Mouse (Mus musculus): Measurements from ENCODE around the gene Ppfia3. TPM values are rescaled to one million over a fixed set of nuclear protein-coding genes. Genes with fewer than 3 reads are reported as not detected.
A peak's percentile ranks its signal among the peaks of the same experiment; 100 is the strongest.

Gene Ppfia3
- polyA plus RNA-seq, 1 experiment from 2014 or later: 2.0 TPM

GRCm38 (mm10) chr7:45335056-45335455 lies 31.8 kb downstream of the Ppfia3 start, which contains the start of gene Hrc:
Gene Hrc (plus strand): TSS chr7:45335290.
- ATAC-seq (replicated peaks; ENCODE audit: low FRiP score) (no peak), DNase-seq (ENCODE audit: low spot score) (no peak)
- H3K36me3 ChIP-seq (ENCODE audit: control insufficient read depth, insufficient read depth, low read length): no peaks in the 10 kb centered on the region
- 23% methylated on average over 5 of the region's 5 CpGs for WGBS
- H3K27me3 ChIP-seq (replicated peaks; ENCODE audit: control insufficient read depth, insufficient read depth, low read length): peaks cover 29% of the 10 kb centered on the region
- H3K4me3 ChIP-seq (ENCODE audit: low read depth, low read length): no peak within 1 kb of the TSS
- H3K27ac ChIP-seq (ENCODE audit: low read depth, low read length): no peak within 1 kb of the TSS
- peak within 1 kb of the TSS; percentile 97; the same call in 1 of the 2 replicates for H3K4me2 ChIP-seq
- H3K9me3 ChIP-seq (ENCODE audit: control insufficient read depth, low read length): no peaks in the 10 kb centered on the region
- H3K9ac ChIP-seq (ENCODE audit: low read depth, low read length): no peak within 1 kb of the TSS
- peaks cover 32% of the 10 kb centered on the region for H3K4me1 ChIP-seq (replicated peaks; ENCODE audit: control insufficient read depth, insufficient read depth, low read length)

GRCm38 (mm10) chr7:45334605-45335004 lies 32.2 kb downstream of the Ppfia3 start:
- peaks cover 29% of the 10 kb centered on the region for H3K27me3 ChIP-seq (replicated peaks; ENCODE audit: control insufficient read depth, insufficient read depth, low read length)
- H3K36me3 ChIP-seq (ENCODE audit: control insufficient read depth, insufficient read depth, low read length): no peaks in the 10 kb centered on the region
- no peak overlapping the region for H3K4me2 ChIP-seq
- H3K9me3 ChIP-seq (ENCODE audit: control insufficient read depth, low read length): no peaks in the 10 kb centered on the region
- peaks cover 30% of the 10 kb centered on the region for H3K4me1 ChIP-seq (replicated peaks; ENCODE audit: control insufficient read depth, insufficient read depth, low read length)
- ATAC-seq (replicated peaks; ENCODE audit: low FRiP score) (no peak), DNase-seq (ENCODE audit: low spot score) (no peak)
- no peak overlapping the region for H3K9ac ChIP-seq (ENCODE audit: low read depth, low read length)
- H3K4me3 ChIP-seq (ENCODE audit: low read depth, low read length): no peak overlapping the region
- 39% methylated on average over 3 of the region's 3 CpGs for WGBS
- no peak overlapping the region for H3K27ac ChIP-seq (ENCODE audit: low read depth, low read length)

- Histone ChIP-seq H3K4me3 (ENCODE audit: low read depth, low read length) (peak within 1 kb of the TSS; percentile 61), H3K4me1 (replicated peaks; ENCODE audit: control insufficient read depth, insufficient read depth, low read length) (peaks cover 22% of the 10 kb centered on the region), H3K27me3 (replicated peaks; ENCODE audit: control insufficient read depth, insufficient read depth, low read length) (peaks cover 28% of the 10 kb centered on the region), H3K27ac (ENCODE audit: low read depth, low read length) (no peak within 1 kb of the TSS), H3K9me3 (ENCODE audit: control insufficient read depth, low read length) (no peaks in the 10 kb centered on the region), H3K9ac (ENCODE audit: low read depth, low read length) (peak within 1 kb of the TSS; percentile 58), H3K4me2 (peak within 1 kb of the TSS; percentile 97), H3K36me3 (ENCODE audit: control insufficient read depth, insufficient read depth, low read length) (no peaks in the 10 kb centered on the region)
- under 1% methylated on average over 37 of the region's 38 CpGs for WGBS
- DNase-seq (ENCODE audit: low spot score) (peak; percentile 78), ATAC-seq (replicated peaks; ENCODE audit: low FRiP score) (peak; percentile 48; the same call in 1 of the 2 replicates)
These were observed 33.3 kb downstream of the Ppfia3 start, which contains the start of gene Trpm4 for GRCm38 (mm10) chr7:45333431-45333982. Gene Trpm4 (minus strand): TSS chr7:45333780.

GRCm38 (mm10) chr7:45332685-45333425 lies 34.0 kb downstream of the Ppfia3 start:
- peak; percentile 50 for DNase-seq (ENCODE audit: low spot score)
- Histone ChIP-seq H3K27ac (ENCODE audit: low read depth, low read length) (no peak overlapping the region), H3K4me2 (peak overlapping the region; percentile 97), H3K9me3 (ENCODE audit: control insufficient read depth, low read length) (no peaks in the 10 kb centered on the region), H3K27me3 (replicated peaks; ENCODE audit: control insufficient read depth, insufficient read depth, low read length) (peaks cover 22% of the 10 kb centered on the region), H3K4me3 (ENCODE audit: low read depth, low read length) (peak overlapping the region; percentile 61), H3K36me3 (ENCODE audit: control insufficient read depth, insufficient read depth, low read length) (no peaks in the 10 kb centered on the region), H3K4me1 (replicated peaks; ENCODE audit: control insufficient read depth, insufficient read depth, low read length) (peaks cover 16% of the 10 kb centered on the region), H3K9ac (ENCODE audit: low read depth, low read length) (peak overlapping the region; percentile 58)
- 6% methylated on average over 22 of the region's 22 CpGs for WGBS
- peak; percentile 19; the same call in 1 of the 2 replicates for ATAC-seq (replicated peaks; ENCODE audit: low FRiP score)

GRCm38 (mm10) chr7:45331502-45331901 lies 35.3 kb downstream of the Ppfia3 start:
- H3K4me1 ChIP-seq (replicated peaks; ENCODE audit: control insufficient read depth, insufficient read depth, low read length): peaks cover 14% of the 10 kb centered on the region
- no peaks in the 10 kb centered on the region for H3K9me3 ChIP-seq (ENCODE audit: control insufficient read depth, low read length)
- no peaks in the 10 kb centered on the region for H3K36me3 ChIP-seq (ENCODE audit: control insufficient read depth, insufficient read depth, low read length)
- H3K4me3 ChIP-seq (ENCODE audit: low read depth, low read length): no peak overlapping the region
- H3K27ac ChIP-seq (ENCODE audit: low read depth, low read length): no peak overlapping the region
- 70% methylated on average over 6 of the region's 6 CpGs for WGBS
- H3K4me2 ChIP-seq: no peak overlapping the region
- ATAC-seq (replicated peaks; ENCODE audit: low FRiP score) (no peak), DNase-seq (ENCODE audit: low spot score) (no peak)
- H3K9ac ChIP-seq (ENCODE audit: low read depth, low read length): no peak overlapping the region
- peaks cover 11% of the 10 kb centered on the region for H3K27me3 ChIP-seq (replicated peaks; ENCODE audit: control insufficient read depth, insufficient read depth, low read length)

- Histone ChIP-seq H3K36me3 (ENCODE audit: control insufficient read depth, insufficient read depth, low read length) (peaks cover 3% of the 10 kb centered on the region; the same call in 1 of the 2 replicates), H3K9ac (ENCODE audit: low read depth, low read length) (no peak overlapping the region), H3K4me2 (no peak overlapping the region), H3K9me3 (ENCODE audit: control insufficient read depth, low read length) (no peaks in the 10 kb centered on the region), H3K4me1 (replicated peaks; ENCODE audit: control insufficient read depth, insufficient read depth, low read length) (peaks cover 9% of the 10 kb centered on the region), H3K27ac (ENCODE audit: low read depth, low read length) (no peak overlapping the region), H3K27me3 (replicated peaks; ENCODE audit: control insufficient read depth, insufficient read depth, low read length) (peaks cover 11% of the 10 kb centered on the region; the same call in 1 of the 2 replicates), H3K4me3 (ENCODE audit: low read depth, low read length) (no peak overlapping the region)
- ATAC-seq (replicated peaks; ENCODE audit: low FRiP score) (no peak), DNase-seq (ENCODE audit: low spot score) (no peak)
- WGBS: 77% methylated on average over 13 of the region's 13 CpGs
These were observed 37.9 kb downstream of the Ppfia3 start for GRCm38 (mm10) chr7:45328841-45329475.

- ATAC-seq (replicated peaks; ENCODE audit: low FRiP score): no peak
These were observed 41.0 kb downstream of the Ppfia3 start for GRCm38 (mm10) chr7:45325800-45326199.

GRCm38 (mm10) chr7:45323069-45323468 lies 43.8 kb downstream of the Ppfia3 start:
- ATAC-seq (replicated peaks; ENCODE audit: low FRiP score) (no peak), DNase-seq (ENCODE audit: low spot score) (no peak)
- 84% methylated on average over 5 of the region's 5 CpGs for WGBS
- Histone ChIP-seq H3K27ac (ENCODE audit: low read depth, low read length) (no peak overlapping the region), H3K27me3 (replicated peaks; ENCODE audit: control insufficient read depth, insufficient read depth, low read length) (no peaks in the 10 kb centered on the region), H3K4me3 (ENCODE audit: low read depth, low read length) (no peak overlapping the region), H3K36me3 (ENCODE audit: control insufficient read depth, insufficient read depth, low read length) (peaks cover 5% of the 10 kb centered on the region; the same call in 1 of the 2 replicates), H3K4me2 (no peak overlapping the region), H3K9me3 (ENCODE audit: control insufficient read depth, low read length) (no peaks in the 10 kb centered on the region), H3K9ac (ENCODE audit: low read depth, low read length) (no peak overlapping the region), H3K4me1 (replicated peaks; ENCODE audit: control insufficient read depth, insufficient read depth, low read length) (no peaks in the 10 kb centered on the region)

More at GRCm38 (mm10) chr7:45325800-45326199, 41.0 kb downstream of the Ppfia3 start:
- H3K9ac ChIP-seq (ENCODE audit: low read depth, low read length): no peak overlapping the region
- no peak overlapping the region for H3K4me2 ChIP-seq
- H3K27me3 ChIP-seq (replicated peaks; ENCODE audit: control insufficient read depth, insufficient read depth, low read length): no peaks in the 10 kb centered on the region; the same call in 1 of the 2 replicates
- no peak for DNase-seq (ENCODE audit: low spot score)
- no peaks in the 10 kb centered on the region for H3K4me1 ChIP-seq (replicated peaks; ENCODE audit: control insufficient read depth, insufficient read depth, low read length)
- H3K27ac ChIP-seq (ENCODE audit: low read depth, low read length): no peak overlapping the region
- peaks cover 5% of the 10 kb centered on the region; the same call in 1 of the 2 replicates for H3K36me3 ChIP-seq (ENCODE audit: control insufficient read depth, insufficient read depth, low read length)
- no peaks in the 10 kb centered on the region for H3K9me3 ChIP-seq (ENCODE audit: control insufficient read depth, low read length)
- no peak overlapping the region for H3K4me3 ChIP-seq (ENCODE audit: low read depth, low read length)

Data from liver, embryonic 11.5 days (tissue).